In genomic region chr15:89524611-89525415, GRCm38 (mm10) we compare ENCODE assay signal across 9 mouse cellular contexts. TPM values are rescaled to one million over a fixed set of nuclear protein-coding genes. Genes with fewer than 3 reads are reported as not detected.
DNase-seq lines count a peak whose midpoint lies in the region; ATAC-seq lines count a peak whose summit lies in the region.
"Had no signal": no experiment of that assay in that cellular context is flagged by ENCODE, and none has a peak within 500 bp of the region (broad histone marks: within the 10 kb centered on the region; RNA-seq: fewer than 3 reads in every experiment).

No protein-coding gene starts in this region.

- H3K9ac ChIP-seq in kidney, embryonic 16.5 days (replicated peaks; ENCODE audit: low read length), result no peak overlapping the region
- H3K9ac ChIP-seq in embryonic facial prominence, embryonic 11.5 days (replicated peaks; ENCODE audit: low read length), result no peak overlapping the region
- no peak overlapping the region; the same call in 1 of the 2 replicates for H3K9ac ChIP-seq in intestine, embryonic 14.5 days (ENCODE audit: low read length)
- H3K9ac ChIP-seq in neural tube, embryonic 14.5 days (replicated peaks; ENCODE audit: low read depth, low read length), result no peak overlapping the region

- H3K9me3 ChIP-seq in kidney, embryonic 16.5 days (ENCODE audit: low read length), result no peaks in the 10 kb centered on the region
- no peaks in the 10 kb centered on the region for H3K9me3 ChIP-seq in embryonic facial prominence, embryonic 11.5 days (replicated peaks; ENCODE audit: control insufficient read depth, low read length)
- no peaks in the 10 kb centered on the region for H3K9me3 ChIP-seq in intestine, embryonic 14.5 days (ENCODE audit: control insufficient read depth, low read length)
- no peaks in the 10 kb centered on the region for H3K9me3 ChIP-seq in neural tube, embryonic 14.5 days (ENCODE audit: control insufficient read depth, low read length)

- H3K4me1 ChIP-seq in kidney, embryonic 16.5 days (ENCODE audit: insufficient read depth, low read length), result peaks cover 12% of the 10 kb centered on the region; the same call in 1 of the 2 replicates
- H3K4me1 ChIP-seq in embryonic facial prominence, embryonic 11.5 days (ENCODE audit: control insufficient read depth, insufficient read depth, low read length), result no peaks in the 10 kb centered on the region
- H3K4me1 ChIP-seq in intestine, embryonic 14.5 days (replicated peaks; ENCODE audit: control insufficient read depth, insufficient read depth, low read length), result no peaks in the 10 kb centered on the region
- H3K4me1 ChIP-seq in neural tube, embryonic 14.5 days (ENCODE audit: control insufficient read depth, insufficient read depth, low read length), result peaks cover 7% of the 10 kb centered on the region; the same call in 1 of the 2 replicates

- peak overlapping the region; percentile 59 for H3K4me3 ChIP-seq in kidney, embryonic 16.5 days (ENCODE audit: low read length)
- H3K4me3 ChIP-seq in embryonic facial prominence, embryonic 11.5 days (ENCODE audit: low read depth, low read length), result peak overlapping the region; percentile 66
- H3K4me3 ChIP-seq in intestine, embryonic 14.5 days (ENCODE audit: low read depth, low read length), result peak overlapping the region; percentile 54; the same call in 1 of the 2 replicates
- peak overlapping the region; percentile 60 for H3K4me3 ChIP-seq in neural tube, embryonic 14.5 days (ENCODE audit: low read depth, low read length)

- peak overlapping the region; percentile 85 for H3K4me2 ChIP-seq in kidney, embryonic 16.5 days (replicated peaks; ENCODE audit: low read depth, low read length)
- H3K4me2 ChIP-seq in embryonic facial prominence, embryonic 11.5 days (ENCODE audit: low read depth, low read length), result peak overlapping the region; percentile 97; the same call in 1 of the 2 replicates
- peak overlapping the region; percentile 88 for H3K4me2 ChIP-seq in intestine, embryonic 14.5 days (ENCODE audit: low read length)
- H3K4me2 ChIP-seq in neural tube, embryonic 14.5 days (ENCODE audit: low read depth, low read length), result peak overlapping the region; percentile 83

- H3K36me3 ChIP-seq in kidney, embryonic 16.5 days (ENCODE audit: insufficient read depth, low read length), result no peaks in the 10 kb centered on the region
- no peaks in the 10 kb centered on the region for H3K36me3 ChIP-seq in embryonic facial prominence, embryonic 11.5 days (replicated peaks; ENCODE audit: control insufficient read depth, insufficient read depth, low read depth, low read length)
- H3K36me3 ChIP-seq in intestine, embryonic 14.5 days (ENCODE audit: control insufficient read depth, insufficient read depth, low read length), result no peaks in the 10 kb centered on the region
- peaks cover 3% of the 10 kb centered on the region; the same call in 1 of the 2 replicates for H3K36me3 ChIP-seq in neural tube, embryonic 14.5 days (ENCODE audit: control insufficient read depth, insufficient read depth, low read length)

- ATAC-seq in kidney, embryonic 16.5 days (ENCODE audit: low FRiP score, low TSS enrichment), result no peak
- no peak for ATAC-seq in embryonic facial prominence, embryonic 11.5 days (replicated peaks; ENCODE audit: insufficient number of reproducible peaks, low FRiP score, low TSS enrichment, low read depth)
- 0 out of 2 replicates have a peak, but pooled peaks have one; percentile 6 for ATAC-seq in intestine, embryonic 14.5 days (replicated peaks; ENCODE audit: low FRiP score, low TSS enrichment, low read depth)
- ATAC-seq in neural tube, embryonic 14.5 days (ENCODE audit: low read depth), result no peak

- no peak for DNase-seq in kidney, postnatal 14 days
- DNase-seq in embryonic facial prominence, embryonic 11.5 days (ENCODE audit: low spot score), result no peak
- DNase-seq in intestine, embryonic 14.5 days (ENCODE audit: low spot score), result no peak
- DNase-seq in thymus, postnatal 14 days, result no peak
- no peak for DNase-seq in frontal cortex, postnatal 10 days (ENCODE audit: low spot score in 2 of 2)
- DNase-seq in retina, postnatal 1 day, result no peak
- DNase-seq: thymus, postnatal 25 days had no signal

- H3K27ac ChIP-seq in kidney, embryonic 16.5 days (ENCODE audit: low read length), result no peak overlapping the region
- no peak overlapping the region for H3K27ac ChIP-seq in embryonic facial prominence, embryonic 11.5 days (replicated peaks; ENCODE audit: low read depth, low read length)
- H3K27ac ChIP-seq in intestine, embryonic 14.5 days (ENCODE audit: low read depth), result no peak overlapping the region
- no peak overlapping the region for H3K27ac ChIP-seq in neural tube, embryonic 14.5 days (ENCODE audit: low read depth, low read length)

- peaks cover 43% of the 10 kb centered on the region for H3K27me3 ChIP-seq in kidney, embryonic 16.5 days (ENCODE audit: insufficient read depth, low read length)
- peaks cover 2% of the 10 kb centered on the region; the same call in 1 of the 2 replicates for H3K27me3 ChIP-seq in embryonic facial prominence, embryonic 11.5 days (ENCODE audit: control insufficient read depth, insufficient read depth, low read length)
- peaks cover 23% of the 10 kb centered on the region for H3K27me3 ChIP-seq in intestine, embryonic 14.5 days (replicated peaks; ENCODE audit: control insufficient read depth, insufficient read depth, low read length)
- H3K27me3 ChIP-seq in neural tube, embryonic 14.5 days (ENCODE audit: control insufficient read depth, insufficient read depth, low read length), result peaks cover 17% of the 10 kb centered on the region

- WGBS in kidney, embryonic 16.5 days, result 69% methylated on average over 8 of the region's 8 CpGs
- WGBS in embryonic facial prominence, embryonic 11.5 days, result 74% methylated on average over 8 of the region's 8 CpGs
- WGBS in intestine, embryonic 14.5 days, result 73% methylated on average over 8 of the region's 8 CpGs
- WGBS in neural tube, embryonic 14.5 days, result 63% methylated on average over 8 of the region's 8 CpGs

RNA-seq across cellular contexts. Expression of gene Shank3, which starts 25.4 kb away (rescaled TPM):
- 1.8 and 2.9 TPM in 2 replicates for polyA plus RNA-seq in kidney, embryonic 16.5 days (2015; fragmentation: Nextera tagmentation; extraction: Ambion mirVana)
- polyA plus RNA-seq in embryonic facial prominence, embryonic 11.5 days (2014; fragmentation: Nextera tagmentation; extraction: Ambion mirVana), result 1.5 and 1.6 TPM in 2 replicates
- polyA plus RNA-seq in intestine, embryonic 14.5 days (2014; fragmentation: Nextera tagmentation; extraction: Ambion mirVana), result 1.9 and 2.1 TPM in 2 replicates
- polyA plus RNA-seq in neural tube, embryonic 14.5 days (2014; fragmentation: Nextera tagmentation; extraction: Ambion mirVana), result 7.4 and 10.1 TPM in 2 replicates

RNA-seq across cellular contexts. Expression of gene Acr, which starts 43.3 kb away (rescaled TPM):
- polyA plus RNA-seq in kidney, embryonic 16.5 days (2015; fragmentation: Nextera tagmentation; extraction: Ambion mirVana), result 0.15 TPM in 1 of 2 replicates, not detected in the other
- 0.24 TPM in 1 of 2 replicates, not detected in the other for polyA plus RNA-seq in embryonic facial prominence, embryonic 11.5 days (2014; fragmentation: Nextera tagmentation; extraction: Ambion mirVana)
- polyA plus RNA-seq in intestine, embryonic 14.5 days (2014; fragmentation: Nextera tagmentation; extraction: Ambion mirVana), result 0.43 TPM in 1 of 2 replicates, not detected in the other
- polyA plus RNA-seq in neural tube, embryonic 14.5 days (2014; fragmentation: Nextera tagmentation; extraction: Ambion mirVana), result 2.0 and 2.6 TPM in 2 replicates

RNA-seq across cellular contexts. Expression of gene Arsa, which starts 47.6 kb away (rescaled TPM):
- 19.2 and 21.1 TPM in 2 replicates for polyA plus RNA-seq in kidney, embryonic 16.5 days (2015; fragmentation: Nextera tagmentation; extraction: Ambion mirVana)
- polyA plus RNA-seq in embryonic facial prominence, embryonic 11.5 days (2014; fragmentation: Nextera tagmentation; extraction: Ambion mirVana), result 7.5 and 9.3 TPM in 2 replicates
- polyA plus RNA-seq in intestine, embryonic 14.5 days (2014; fragmentation: Nextera tagmentation; extraction: Ambion mirVana), result 14.4 and 15.4 TPM in 2 replicates
- 17.3 and 18.9 TPM in 2 replicates for polyA plus RNA-seq in neural tube, embryonic 14.5 days (2014; fragmentation: Nextera tagmentation; extraction: Ambion mirVana)
